Mouse (Mus musculus) urinary bladder, postnatal 10 days (tissue): Measurements from ENCODE around the gene 4931422A03Rik.
"Not testable (repeated sequence)": the region's sequence is repeated elsewhere in the genome, so short reads cannot be mapped to it uniquely, and the experiment has no call there.

Experiments used
- DNase-seq: peaks from one replicate; pipeline ENCODE4 v3.0.0; 2022; ENCODE audit warnings: low spot score

4931422A03Rik gene

GRCm38 (mm10) chr2:104027458-104028138 lies 563 bp downstream of the 4931422A03Rik start, which contains the start of gene Fbxo3:
Gene Fbxo3 (plus strand): TSS chr2:104027721.
- peak; percentile 41 for DNase-seq

DNA sequence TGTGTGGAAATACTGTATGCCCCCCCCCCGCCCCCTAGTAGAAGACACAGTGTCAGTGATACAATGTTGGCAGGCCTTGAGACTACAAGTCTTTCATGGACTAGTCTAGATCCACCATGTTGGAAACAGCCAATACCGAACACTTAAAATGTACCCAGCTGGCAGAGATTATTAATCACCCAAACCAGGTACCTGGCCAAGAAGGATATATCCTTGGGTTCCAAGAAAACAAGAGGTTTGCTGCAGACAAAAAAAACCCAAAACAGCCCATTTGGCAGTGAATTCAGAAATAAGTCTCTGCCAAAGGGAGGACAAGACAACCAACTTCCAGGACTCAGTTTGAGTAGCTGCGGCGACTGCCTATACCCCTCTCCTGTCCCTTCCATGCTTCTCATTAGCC lies 3.5 kb downstream of the 4931422A03Rik start:
- DNase-seq = no peak

GRCm38 (mm10) chr2:104023096-104023495 lies 5.1 kb downstream of the 4931422A03Rik start:
- DNase-seq = no peak

- DNase-seq = not testable (repeated sequence)
Observed at GRCm38 (mm10) chr2:104008853-104009252, 19.3 kb downstream of the 4931422A03Rik start.

DNA sequence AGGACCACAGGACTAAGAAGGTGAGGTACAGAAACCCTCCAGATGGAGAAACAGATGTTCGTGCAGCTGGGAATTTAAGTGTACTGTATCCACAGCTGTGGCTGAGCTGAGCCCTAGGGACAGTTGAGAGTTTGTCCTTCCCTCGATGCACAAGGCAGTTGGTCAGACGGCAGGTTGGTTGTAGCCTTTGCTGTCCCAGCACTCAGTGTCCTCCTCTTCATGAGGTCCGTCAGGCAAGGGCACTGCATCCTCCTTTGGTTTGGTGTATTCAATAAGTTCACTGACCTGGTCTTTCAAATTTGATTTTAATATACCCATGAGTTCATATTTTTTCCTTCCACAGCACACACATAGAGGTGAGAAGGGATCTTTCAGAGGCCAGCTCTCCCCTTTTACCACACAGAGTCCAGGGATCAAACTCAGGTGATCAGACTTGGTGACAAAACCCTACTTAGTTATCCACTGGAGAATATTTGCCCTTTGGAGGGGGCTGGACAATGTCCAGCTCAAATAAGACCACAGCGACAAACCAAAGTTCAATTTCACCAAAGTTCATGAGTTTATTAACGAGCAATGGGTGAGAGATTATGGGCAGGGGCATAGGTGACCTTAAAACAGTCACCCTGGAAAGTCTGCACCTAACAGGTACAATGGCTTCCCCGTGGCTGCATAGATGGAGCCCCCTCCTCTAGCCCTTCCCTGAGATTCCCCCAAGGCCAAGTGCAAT lies 20.2 kb downstream of the 4931422A03Rik start:
- no peak for DNase-seq

GRCm38 (mm10) chr2:104002711-104003413 lies 25.3 kb downstream of the 4931422A03Rik start:
- DNase-seq = no peak

GRCm38 (mm10) chr2:104001861-104002260 lies 26.3 kb downstream of the 4931422A03Rik start:
- DNase-seq = no peak

- no peak for DNase-seq
Observed at GRCm38 (mm10) chr2:104001076-104001475, 27.1 kb downstream of the 4931422A03Rik start.

- DNase-seq = no peak
Observed at GRCm38 (mm10) chr2:103992618-103993332, 35.4 kb downstream of the 4931422A03Rik start.

DNA sequence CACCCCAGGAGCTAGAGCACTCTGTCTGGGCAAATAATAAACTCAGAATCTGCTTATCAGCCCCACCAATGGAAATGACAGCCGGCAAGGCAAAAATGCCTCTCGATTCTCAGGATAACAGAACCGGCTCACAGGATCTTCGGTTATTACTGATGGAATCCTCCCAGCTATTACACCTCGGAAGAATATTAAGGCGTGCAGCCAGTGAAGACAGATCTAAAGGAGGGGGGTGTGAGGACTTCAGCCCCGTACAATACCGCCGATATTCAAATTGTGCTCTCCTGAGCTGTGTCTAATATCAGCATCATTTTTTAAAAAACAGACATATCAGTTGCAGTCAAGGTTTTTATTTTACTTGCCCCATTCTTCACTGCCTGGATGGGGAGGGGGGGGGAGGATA lies 36.0 kb downstream of the 4931422A03Rik start:
- no peak for DNase-seq

- DNase-seq = no peak
Observed at GRCm38 (mm10) chr2:103991303-103991702, 36.9 kb downstream of the 4931422A03Rik start.

DNA sequence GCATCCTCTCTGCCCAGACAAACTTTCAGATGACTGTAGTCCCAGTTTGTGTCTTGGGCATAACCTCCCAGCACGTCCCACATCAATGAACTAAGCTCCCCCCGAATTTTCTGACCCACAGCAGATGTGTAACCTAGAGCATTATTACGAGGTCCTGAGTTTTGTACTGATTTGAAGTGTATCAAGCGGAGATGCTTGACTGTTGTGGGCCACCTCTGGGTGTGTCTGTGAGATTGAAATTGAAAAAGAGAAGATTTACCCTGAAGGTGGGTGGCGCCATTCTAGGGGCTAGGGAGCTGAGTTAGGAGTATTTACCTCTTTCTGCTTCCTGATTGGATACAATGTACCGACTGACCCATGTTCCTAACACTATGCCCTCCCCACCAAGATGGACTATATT lies 38.4 kb downstream of the 4931422A03Rik start:
- DNase-seq = no peak

- DNase-seq = not testable (repeated sequence)
Observed at GRCm38 (mm10) chr2:103987595-103987994, 40.6 kb downstream of the 4931422A03Rik start.

DNA sequence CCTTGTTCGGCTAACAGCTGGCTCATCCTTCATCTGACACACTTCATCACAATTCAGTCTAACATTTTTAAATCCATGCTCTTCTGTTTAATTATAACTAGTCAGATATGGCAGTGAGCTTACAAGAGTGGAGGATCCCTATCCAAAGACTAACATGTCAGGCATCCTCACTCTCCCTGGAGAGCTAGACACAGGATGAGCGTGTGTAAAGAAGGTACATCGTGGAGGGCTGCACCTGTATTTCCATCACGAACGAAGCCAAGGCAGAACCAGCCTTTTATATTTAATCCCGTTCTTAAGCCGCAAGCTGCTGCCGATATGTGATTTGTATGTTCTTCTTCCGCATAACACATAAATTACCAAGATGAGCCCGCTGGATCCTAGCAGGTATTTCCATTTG lies 45.0 kb downstream of the 4931422A03Rik start:
- DNase-seq = no peak

DNA sequence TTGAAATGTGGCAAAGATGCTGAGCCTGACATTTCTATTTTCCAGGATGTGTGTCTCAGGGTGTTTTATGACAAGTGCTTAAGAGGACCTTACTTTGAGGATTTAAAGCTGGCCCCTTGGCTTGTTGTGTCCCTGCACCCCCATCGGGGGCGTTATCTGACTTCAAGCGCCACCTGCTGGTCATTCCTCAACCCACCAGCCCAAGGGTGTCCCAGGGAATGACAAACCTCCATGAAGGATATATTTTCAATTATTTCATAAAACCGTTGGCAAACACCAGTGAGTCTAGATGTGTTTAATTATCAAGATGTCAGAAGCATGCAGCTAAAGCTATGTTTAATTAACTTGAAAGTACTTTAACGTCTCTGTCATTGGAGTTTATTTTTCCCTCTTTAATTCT lies 45.9 kb downstream of the 4931422A03Rik start:
- peak; percentile 35 for DNase-seq

GRCm38 (mm10) chr2:103977716-103978115 lies 50.4 kb downstream of the 4931422A03Rik start:
- no peak for DNase-seq

DNA sequence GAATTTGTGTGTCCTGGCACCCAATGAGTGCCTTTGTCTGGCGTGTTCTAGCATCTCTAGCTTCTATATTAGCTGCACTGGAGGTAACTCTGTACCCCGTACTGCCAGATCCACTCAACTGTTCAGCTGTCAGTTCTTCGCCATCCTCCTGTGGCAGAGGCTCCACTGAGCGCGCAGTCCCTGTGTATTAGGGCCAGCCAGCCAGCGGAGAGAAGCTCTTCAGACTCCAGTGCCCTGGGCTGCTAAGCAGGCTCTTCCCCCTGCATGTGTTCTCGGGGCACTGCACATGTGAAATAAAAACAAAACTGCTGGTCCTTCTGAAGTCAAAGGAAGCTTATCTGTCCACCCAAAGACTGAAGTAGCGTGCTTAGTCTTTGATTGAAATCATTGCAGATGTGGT lies 50.9 kb downstream of the 4931422A03Rik start:
- no peak for DNase-seq

DNA sequence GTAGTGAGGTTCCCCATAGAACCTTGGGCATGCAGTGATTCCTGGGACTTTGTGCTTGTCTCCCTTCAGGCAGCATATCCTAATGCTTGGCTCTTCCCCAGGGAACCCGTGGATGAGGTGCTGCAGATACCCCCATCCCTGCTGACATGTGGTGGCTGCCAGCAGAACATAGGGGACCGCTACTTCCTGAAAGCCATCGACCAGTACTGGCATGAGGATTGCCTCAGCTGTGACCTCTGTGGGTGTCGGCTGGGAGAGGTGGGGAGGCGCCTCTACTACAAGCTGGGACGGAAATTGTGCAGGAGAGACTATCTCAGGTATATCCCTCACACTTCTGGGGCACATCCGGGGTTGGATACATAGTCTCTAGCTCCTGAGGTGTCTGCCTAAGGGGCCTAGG lies 52.3 kb downstream of the 4931422A03Rik start:
- no peak for DNase-seq

- no peak for DNase-seq
Observed at GRCm38 (mm10) chr2:103971838-103972237, 56.3 kb downstream of the 4931422A03Rik start.

GRCm38 (mm10) chr2:103970791-103971649 lies 57.1 kb downstream of the 4931422A03Rik start:
- no peak for DNase-seq
